Mouse (Mus musculus): ENCODE results near the gene Gnat1.

DNA sequence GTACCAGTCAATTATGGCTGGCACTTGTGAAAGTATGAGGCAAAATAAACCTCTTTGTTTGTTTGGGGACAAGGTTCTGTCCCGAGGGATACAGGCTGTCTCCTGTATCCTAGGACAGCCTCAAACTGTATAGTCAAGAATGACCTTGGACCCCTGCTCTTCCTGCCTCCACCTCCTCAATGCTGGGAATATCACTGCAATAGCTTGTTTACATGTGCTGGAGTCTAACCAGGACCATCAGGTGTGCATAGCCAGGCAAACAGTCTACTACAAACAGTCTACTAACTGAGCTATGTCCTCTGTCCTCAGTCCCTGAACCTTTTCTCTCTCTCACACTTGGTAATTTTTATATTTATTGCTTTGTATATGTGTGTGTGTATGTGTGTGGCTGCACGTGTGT, 26.0 kb downstream of the Gnat1 start:
- TF ChIP-seq CTCF (IDR thresholded peaks at IDR 0.05; ENCODE audit: insufficient read depth, low read length) (no peak), POLR2A (IDR thresholded peaks at IDR 0.05; ENCODE audit: borderline replicate concordance, extremely low read depth, low read depth, low read length) (no peak)
